Mouse (Mus musculus): ENCODE measurements at regions not wholly inside any gene's neighbourhood (a gene's known extent, or its start where the extent isn't known, plus 50 kb on each side); places are given as distances from the start of the nearest gene placed in this dataset.
A peak's percentile ranks its signal among the peaks of the same experiment; 100 is the strongest.
"Not testable (repeated sequence)": the region's sequence is repeated elsewhere in the genome, so short reads cannot be mapped to it uniquely, and the experiment has no call there.

- no peak for DNase-seq
Measured at GRCm38 (mm10) chr13:74969244-74969643, 120.4 kb upstream of the Pcsk1 start.

GRCm38 (mm10) chr13:74955876-74956275 is 133.8 kb upstream of the Pcsk1 start:
- no peak for DNase-seq

GRCm38 (mm10) chr13:74913655-74914054 is 105.0 kb upstream of the Cast start:
- DNase-seq = not testable (repeated sequence)

- DNase-seq = no peak
Measured at GRCm38 (mm10) chr13:74903213-74904055, 94.8 kb upstream of the Cast start.

GRCm38 (mm10) chr13:74889859-74890469 is 81.4 kb upstream of the Cast start:
- no peak for DNase-seq

GRCm38 (mm10) chr13:74867720-74868119 is 59.1 kb upstream of the Cast start:
- DNase-seq = no peak

- no peak for DNase-seq
Measured at GRCm38 (mm10) chr13:74864000-74864399, 55.4 kb upstream of the Cast start.

- DNase-seq = peak; percentile 20
Measured at GRCm38 (mm10) chr13:74861373-74861970, 52.9 kb upstream of the Cast start.
